Mouse (Mus musculus): Measurements from ENCODE around the gene Synpo2. TPM values are rescaled to one million over a fixed set of nuclear protein-coding genes. Genes with fewer than 3 reads are reported as not detected.

Synpo2 gene
- polyA plus RNA-seq, 1 experiment from 2014 or later: 11.5 TPM

- Histone ChIP-seq H3K9ac (ENCODE audit: low read length) (no peak overlapping the region), H3K27me3 (ENCODE audit: control insufficient read depth, insufficient read depth, low read length) (no peaks in the 10 kb centered on the region), H3K4me1 (ENCODE audit: control insufficient read depth, insufficient read depth, low read length) (peaks cover 5% of the 10 kb centered on the region; the same call in 1 of the 2 replicates), H3K4me3 (ENCODE audit: low read length) (no peak overlapping the region), H3K9me3 (replicated peaks; ENCODE audit: control insufficient read depth, low read length) (no peaks in the 10 kb centered on the region), H3K27ac (ENCODE audit: low read length) (no peak overlapping the region), H3K36me3 (ENCODE audit: control insufficient read depth, insufficient read depth) (no peaks in the 10 kb centered on the region), H3K4me2 (ENCODE audit: low read depth, low read length) (no peak overlapping the region)
- ATAC-seq (replicated peaks; ENCODE audit: extremely low read depth, insufficient read depth, low FRiP score): no peak
- WGBS: 63% methylated on average over 21 of the region's 21 CpGs
Observed at GRCm38 (mm10) chr3:123122151-123123030, 113.6 kb downstream of the Synpo2 start.

- Histone ChIP-seq H3K36me3 (ENCODE audit: control insufficient read depth, insufficient read depth) (peaks cover 21% of the 10 kb centered on the region), H3K27me3 (ENCODE audit: control insufficient read depth, insufficient read depth, low read length) (no peaks in the 10 kb centered on the region), H3K9me3 (replicated peaks; ENCODE audit: control insufficient read depth, low read length) (no peaks in the 10 kb centered on the region), H3K4me1 (ENCODE audit: control insufficient read depth, insufficient read depth, low read length) (peaks cover 14% of the 10 kb centered on the region), H3K4me3 (ENCODE audit: low read length) (peak overlapping the region; percentile 40), H3K9ac (ENCODE audit: low read length) (peak overlapping the region; percentile 61), H3K4me2 (ENCODE audit: low read depth, low read length) (peak overlapping the region; percentile 66), H3K27ac (ENCODE audit: low read length) (peak overlapping the region; percentile 72)
- WGBS: 12% methylated on average over 16 of the region's 16 CpGs
- ATAC-seq (replicated peaks; ENCODE audit: extremely low read depth, insufficient read depth, low FRiP score): peak; percentile 62
Observed at GRCm38 (mm10) chr3:123116903-123117302, 119.0 kb downstream of the Synpo2 start.

GRCm38 (mm10) chr3:123115770-123116527 is 120.0 kb downstream of the Synpo2 start:
- Histone ChIP-seq H3K4me3 (ENCODE audit: low read length) (peak overlapping the region; percentile 46), H3K27me3 (ENCODE audit: control insufficient read depth, insufficient read depth, low read length) (no peaks in the 10 kb centered on the region), H3K9ac (ENCODE audit: low read length) (peak overlapping the region; percentile 74), H3K27ac (ENCODE audit: low read length) (peak overlapping the region; percentile 97), H3K4me2 (ENCODE audit: low read depth, low read length) (peak overlapping the region; percentile 66), H3K36me3 (ENCODE audit: control insufficient read depth, insufficient read depth) (peaks cover 23% of the 10 kb centered on the region), H3K4me1 (ENCODE audit: control insufficient read depth, insufficient read depth, low read length) (peaks cover 22% of the 10 kb centered on the region), H3K9me3 (replicated peaks; ENCODE audit: control insufficient read depth, low read length) (no peaks in the 10 kb centered on the region)
- peak; percentile 84 for ATAC-seq (replicated peaks; ENCODE audit: extremely low read depth, insufficient read depth, low FRiP score)
- 8% methylated on average over 15 of the region's 15 CpGs for WGBS

GRCm38 (mm10) chr3:123114001-123114635 is 121.8 kb downstream of the Synpo2 start:
- peaks cover 22% of the 10 kb centered on the region for H3K4me1 ChIP-seq (ENCODE audit: control insufficient read depth, insufficient read depth, low read length)
- no peaks in the 10 kb centered on the region for H3K27me3 ChIP-seq (ENCODE audit: control insufficient read depth, insufficient read depth, low read length)
- 75% methylated on average over 21 of the region's 21 CpGs for WGBS
- H3K4me3 ChIP-seq (ENCODE audit: low read length): no peak overlapping the region
- H3K36me3 ChIP-seq (ENCODE audit: control insufficient read depth, insufficient read depth): peaks cover 23% of the 10 kb centered on the region
- H3K9me3 ChIP-seq (replicated peaks; ENCODE audit: control insufficient read depth, low read length): no peaks in the 10 kb centered on the region
- no peak overlapping the region for H3K27ac ChIP-seq (ENCODE audit: low read length)
- no peak overlapping the region for H3K9ac ChIP-seq (ENCODE audit: low read length)
- H3K4me2 ChIP-seq (ENCODE audit: low read depth, low read length): no peak overlapping the region
- no peak for ATAC-seq (replicated peaks; ENCODE audit: extremely low read depth, insufficient read depth, low FRiP score)

GRCm38 (mm10) chr3:123112781-123113180 is 123.2 kb downstream of the Synpo2 start:
- 78% methylated on average over 11 of the region's 11 CpGs for WGBS
- Histone ChIP-seq H3K4me3 (ENCODE audit: low read length) (no peak overlapping the region), H3K4me2 (ENCODE audit: low read depth, low read length) (peak overlapping the region; percentile 27; the same call in 1 of the 2 replicates), H3K27ac (ENCODE audit: low read length) (no peak overlapping the region; the same call in 1 of the 2 replicates), H3K9ac (ENCODE audit: low read length) (no peak overlapping the region), H3K4me1 (ENCODE audit: control insufficient read depth, insufficient read depth, low read length) (peaks cover 30% of the 10 kb centered on the region), H3K36me3 (ENCODE audit: control insufficient read depth, insufficient read depth) (peaks cover 23% of the 10 kb centered on the region), H3K27me3 (ENCODE audit: control insufficient read depth, insufficient read depth, low read length) (no peaks in the 10 kb centered on the region), H3K9me3 (replicated peaks; ENCODE audit: control insufficient read depth, low read length) (no peaks in the 10 kb centered on the region)
- no peak for ATAC-seq (replicated peaks; ENCODE audit: extremely low read depth, insufficient read depth, low FRiP score)

GRCm38 (mm10) chr3:123111071-123111711 is 124.8 kb downstream of the Synpo2 start:
- ATAC-seq (replicated peaks; ENCODE audit: extremely low read depth, insufficient read depth, low FRiP score): no peak
- 79% methylated on average over 10 of the region's 10 CpGs for WGBS
- Histone ChIP-seq H3K4me1 (ENCODE audit: control insufficient read depth, insufficient read depth, low read length) (peaks cover 28% of the 10 kb centered on the region), H3K9ac (ENCODE audit: low read length) (no peak overlapping the region), H3K9me3 (replicated peaks; ENCODE audit: control insufficient read depth, low read length) (no peaks in the 10 kb centered on the region), H3K4me3 (ENCODE audit: low read length) (no peak overlapping the region), H3K27ac (ENCODE audit: low read length) (no peak overlapping the region), H3K36me3 (ENCODE audit: control insufficient read depth, insufficient read depth) (peaks cover 23% of the 10 kb centered on the region), H3K4me2 (ENCODE audit: low read depth, low read length) (no peak overlapping the region), H3K27me3 (ENCODE audit: control insufficient read depth, insufficient read depth, low read length) (no peaks in the 10 kb centered on the region)

- Histone ChIP-seq H3K9me3 (replicated peaks; ENCODE audit: control insufficient read depth, low read length) (no peaks in the 10 kb centered on the region), H3K36me3 (ENCODE audit: control insufficient read depth, insufficient read depth) (peaks cover 13% of the 10 kb centered on the region), H3K4me2 (ENCODE audit: low read depth, low read length) (no peak overlapping the region; the same call in 1 of the 2 replicates), H3K4me1 (ENCODE audit: control insufficient read depth, insufficient read depth, low read length) (peaks cover 23% of the 10 kb centered on the region), H3K9ac (ENCODE audit: low read length) (no peak overlapping the region), H3K27ac (ENCODE audit: low read length) (peak overlapping the region; percentile 4; the same call in 1 of the 2 replicates), H3K4me3 (ENCODE audit: low read length) (no peak overlapping the region), H3K27me3 (ENCODE audit: control insufficient read depth, insufficient read depth, low read length) (no peaks in the 10 kb centered on the region)
- WGBS: 31% methylated on average over 14 of the region's 14 CpGs
- no peak for ATAC-seq (replicated peaks; ENCODE audit: extremely low read depth, insufficient read depth, low FRiP score)
Observed at GRCm38 (mm10) chr3:123107830-123108549, 128.0 kb downstream of the Synpo2 start.

- no peak overlapping the region for H3K4me2 ChIP-seq (ENCODE audit: low read depth, low read length)
- no peaks in the 10 kb centered on the region for H3K27me3 ChIP-seq (ENCODE audit: control insufficient read depth, insufficient read depth, low read length)
- no peak for ATAC-seq (replicated peaks; ENCODE audit: extremely low read depth, insufficient read depth, low FRiP score)
- H3K36me3 ChIP-seq (ENCODE audit: control insufficient read depth, insufficient read depth): no peaks in the 10 kb centered on the region
- H3K4me3 ChIP-seq (ENCODE audit: low read length): no peak overlapping the region
- H3K4me1 ChIP-seq (ENCODE audit: control insufficient read depth, insufficient read depth, low read length): peaks cover 13% of the 10 kb centered on the region
- H3K9ac ChIP-seq (ENCODE audit: low read length): no peak overlapping the region
- no peak overlapping the region for H3K27ac ChIP-seq (ENCODE audit: low read length)
- no peaks in the 10 kb centered on the region for H3K9me3 ChIP-seq (replicated peaks; ENCODE audit: control insufficient read depth, low read length)
- 77% methylated on average over 6 of the region's 6 CpGs for WGBS
Observed at GRCm38 (mm10) chr3:123104325-123104724, 131.6 kb downstream of the Synpo2 start.

All from heart, embryonic 16.5 days (tissue).